Comparison of ENCODE assay signal across 26 mouse cellular contexts in the genomic region with DNA sequence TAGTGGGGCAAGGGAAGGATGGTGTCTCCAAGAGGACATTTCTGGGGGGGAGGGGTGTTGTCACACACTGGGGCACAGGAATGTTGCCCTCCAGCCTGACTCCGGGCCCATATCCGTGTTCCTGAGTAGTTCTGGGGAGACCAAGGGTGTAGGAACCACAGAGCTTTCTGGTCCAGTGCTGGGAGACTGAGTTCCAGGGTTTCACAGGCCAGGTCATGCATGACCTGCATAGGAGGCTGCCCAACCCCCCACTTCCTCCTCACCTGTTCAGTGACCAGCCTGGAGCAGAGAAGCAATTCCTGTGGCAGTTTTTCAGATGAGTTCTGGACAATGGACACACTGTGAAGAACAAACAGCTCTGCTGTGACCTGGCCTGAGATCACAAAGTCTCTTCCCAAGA. TPM values are rescaled to one million over a fixed set of nuclear protein-coding genes. Genes with fewer than 3 reads are reported as not detected.
DNase-seq lines count a peak whose midpoint lies in the region; ATAC-seq and TF ChIP-seq lines count a peak whose summit lies in the region.
"Had no signal": no experiment of that assay in that cellular context is flagged by ENCODE, and none has a peak within 500 bp of the region (broad histone marks: within the 10 kb centered on the region; RNA-seq: fewer than 3 reads in every experiment).

No protein-coding gene starts in this region.

- H3K4me1 ChIP-seq in embryonic facial prominence, embryonic 10.5 days = peaks cover 67% of the 10 kb centered on the region
- H3K4me1 ChIP-seq in kidney, adult 2 months (ENCODE audit: control insufficient read depth, insufficient read depth, low read length) = peaks cover 71% of the 10 kb centered on the region
- peaks cover 45% of the 10 kb centered on the region for H3K4me1 ChIP-seq in kidney, postnatal 0 days (replicated peaks; ENCODE audit: insufficient read depth, low read length)
- H3K4me1 ChIP-seq in small intestine, adult 2 months (ENCODE audit: control insufficient read depth, insufficient read depth, insufficient read length, low read length) = peaks cover 70% of the 10 kb centered on the region

- H3K4me3 ChIP-seq in embryonic facial prominence, embryonic 10.5 days = no peak overlapping the region
- no peak overlapping the region for H3K4me3 ChIP-seq in kidney, adult 2 months (ENCODE audit: insufficient read depth, low read depth, low read length)
- no peak overlapping the region for H3K4me3 ChIP-seq in kidney, postnatal 0 days (replicated peaks; ENCODE audit: low read depth, low read length)
- H3K4me3 ChIP-seq in small intestine, adult 2 months (ENCODE audit: low read depth, low read length) = no peak overlapping the region
- H3K4me3 ChIP-seq: embryonic facial prominence, embryonic 15.5 days; heart, embryonic 13.5 days; hindbrain, embryonic 12.5 days; limb, embryonic 12.5 days; liver, embryonic 12.5 days; midbrain, embryonic 10.5 days; myocyte; neural tube, embryonic 13.5 days had no signal

- intact Hi-C loops in left cerebral cortex, postnatal 14 days (cut with DNase I) = no loop called here

- ATAC-seq in kidney, postnatal 0 days (replicated peaks; ENCODE audit: low FRiP score, low read depth) = peak; percentile 68
- ATAC-seq: activated CD4-positive, CD25-positive, alpha-beta regulatory T cell, adult 4 months; forebrain, embryonic 14.5 days; liver, embryonic 12.5 days; midbrain, embryonic 16.5 days had no signal

- H3K9me3 ChIP-seq in embryonic facial prominence, embryonic 10.5 days = no peaks in the 10 kb centered on the region
- no peaks in the 10 kb centered on the region for H3K9me3 ChIP-seq in kidney, postnatal 0 days (replicated peaks; ENCODE audit: low read length)
- H3K9me3 ChIP-seq: embryonic facial prominence, embryonic 15.5 days; heart, embryonic 13.5 days; hindbrain, embryonic 12.5 days; limb, embryonic 12.5 days; liver, embryonic 12.5 days; midbrain, embryonic 10.5 days; neural tube, embryonic 13.5 days had no signal

- H3K27ac ChIP-seq in embryonic facial prominence, embryonic 10.5 days (replicated peaks) = peak overlapping the region; percentile 40; the same call in 1 of the 2 replicates
- peak overlapping the region; percentile 89 for H3K27ac ChIP-seq in kidney, adult 2 months (ENCODE audit: insufficient read depth, low read depth, low read length)
- peak overlapping the region; percentile 84 for H3K27ac ChIP-seq in kidney, postnatal 0 days
- H3K27ac ChIP-seq in small intestine, adult 2 months (ENCODE audit: insufficient read depth, low read depth, low read length) = 0 out of 2 replicates have a peak overlapping the region, but pooled peaks have one; percentile 24
- H3K27ac ChIP-seq: embryonic facial prominence, embryonic 15.5 days; heart, embryonic 13.5 days; hindbrain, embryonic 12.5 days; liver, embryonic 12.5 days; midbrain, embryonic 10.5 days; neural tube, embryonic 13.5 days had no signal

- WGBS in embryonic facial prominence, embryonic 10.5 days = 95% methylated on average over 2 of the region's 2 CpGs
- WGBS in kidney, adult 2 months = 47% methylated on average over 2 of the region's 2 CpGs
- 38% methylated on average over 2 of the region's 2 CpGs for WGBS in kidney, postnatal 0 days
- 85% methylated on average over 2 of the region's 2 CpGs for WGBS in small intestine, adult 2 months

- no peak for TF ChIP-seq CTCF in kidney, adult 2 months (conservative IDR thresholded peaks at IDR 0.05; ENCODE audit: insufficient read depth, insufficient read length, low read depth, low read length)
- TF ChIP-seq CTCF in kidney, postnatal 0 days (IDR thresholded peaks at IDR 0.05; ENCODE audit: low read depth) = no peak; the same call in 1 of the 2 replicates
- TF ChIP-seq CTCF in small intestine, adult 2 months (IDR thresholded peaks at IDR 0.05; ENCODE audit: extremely low read depth, insufficient read length, insufficient replicate concordance, low read depth, low read length) = no peak

- TF ChIP-seq POLR2A in kidney, adult 2 months (IDR thresholded peaks at IDR 0.05; ENCODE audit: low read depth, low read length) = no peak
- TF ChIP-seq POLR2A in small intestine, adult 2 months (IDR thresholded peaks at IDR 0.05; ENCODE audit: low read depth, low read length) = no peak

- no peak overlapping the region for H3K9ac ChIP-seq in kidney, postnatal 0 days (ENCODE audit: low read depth, low read length)
- H3K9ac ChIP-seq: embryonic facial prominence, embryonic 15.5 days; heart, embryonic 13.5 days; hindbrain, embryonic 12.5 days; limb, embryonic 12.5 days; liver, embryonic 12.5 days had no signal

- no peak overlapping the region for H3K4me2 ChIP-seq in kidney, postnatal 0 days (ENCODE audit: low read length)
- H3K4me2 ChIP-seq: embryonic facial prominence, embryonic 15.5 days; heart, embryonic 13.5 days; hindbrain, embryonic 12.5 days; limb, embryonic 12.5 days; liver, embryonic 12.5 days; neural tube, embryonic 13.5 days had no signal

- no peak for DNase-seq in embryonic facial prominence, embryonic 10.5 days (ENCODE audit: low spot score)
- DNase-seq in kidney, adult 2 months = peak; percentile 86
- DNase-seq in kidney, postnatal 0 days (ENCODE audit: low spot score) = peak; percentile 42
- no peak for DNase-seq in left cerebral cortex, adult 9 months (ENCODE audit: low spot score in 2 of 2)
- DNase-seq in left cerebral cortex, postnatal 14 days (ENCODE audit: low spot score in 2 of 2) = no peak
- no peak for DNase-seq in thymus, postnatal 0 days (ENCODE audit: low spot score)
- DNase-seq: adrenal gland, adult 8-10 months; B cell, adult 2 months; cerebellum, adult 18-20 months; cerebellum, postnatal 25 days; heart, postnatal 14 days; lung, adult 18-20 months; lung, postnatal 10 days; thymus, postnatal 4 days had no signal

- H3K27me3 ChIP-seq in embryonic facial prominence, embryonic 10.5 days (replicated peaks; ENCODE audit: low read depth, poor library complexity, severe bottlenecking) = peaks cover 14% of the 10 kb centered on the region; the same call in 1 of the 2 replicates
- no peaks in the 10 kb centered on the region for H3K27me3 ChIP-seq in kidney, adult 2 months (replicated peaks; ENCODE audit: control insufficient read depth, insufficient read depth, low read length)
- no peaks in the 10 kb centered on the region for H3K27me3 ChIP-seq in kidney, postnatal 0 days (ENCODE audit: insufficient read depth, low read length)
- H3K27me3 ChIP-seq in small intestine, adult 2 months (ENCODE audit: control insufficient read depth, insufficient read depth, low read length) = no peaks in the 10 kb centered on the region
- H3K27me3 ChIP-seq: embryonic facial prominence, embryonic 15.5 days; hindbrain, embryonic 12.5 days; limb, embryonic 12.5 days; liver, embryonic 12.5 days; neural tube, embryonic 13.5 days had no signal

- H3K36me3 ChIP-seq in embryonic facial prominence, embryonic 10.5 days (replicated peaks) = no peaks in the 10 kb centered on the region
- no peaks in the 10 kb centered on the region for H3K36me3 ChIP-seq in kidney, adult 2 months (ENCODE audit: control insufficient read depth, insufficient read depth, low read length)
- H3K36me3 ChIP-seq in kidney, postnatal 0 days (ENCODE audit: insufficient read depth, low read length) = no peaks in the 10 kb centered on the region
- H3K36me3 ChIP-seq in small intestine, adult 2 months (ENCODE audit: control insufficient read depth, insufficient read depth, low read length) = peaks cover 31% of the 10 kb centered on the region
- H3K36me3 ChIP-seq: embryonic facial prominence, embryonic 15.5 days; heart, embryonic 13.5 days; hindbrain, embryonic 12.5 days; limb, embryonic 12.5 days; midbrain, embryonic 10.5 days; neural tube, embryonic 13.5 days had no signal

RNA-seq across cellular contexts. Expression of a gene that starts 19.8 kb away (rescaled TPM):
- polyA plus RNA-seq in embryonic facial prominence, embryonic 10.5 days (2016; fragmentation: Nextera tagmentation; extraction: Ambion mirVana) = 5.2 and 7.3 TPM in 2 replicates
- polyA plus RNA-seq in kidney, adult 2 months (2012; rRNA removed) = 200 and 223 TPM in 2 replicates
- polyA plus RNA-seq in kidney, postnatal 0 days (2015; fragmentation: Nextera tagmentation; extraction: Ambion mirVana) = 85.1 and 89.4 TPM in 2 replicates
- polyA plus RNA-seq in small intestine, adult 2 months (2012; rRNA removed) = 123 and 433 TPM in 2 replicates
- 10 to 100 TPM in 1 of 2 experiments, 1 to 10 TPM in 1; 9.5 to 10.1 TPM for total RNA-seq in left cerebral cortex, postnatal 14 days (2021)
- 153 and 157 TPM in 2 replicates for polyA plus RNA-seq in thymus, postnatal 0 days (2015; fragmentation: Nextera tagmentation; extraction: Ambion mirVana)

Comparison
In these comparisons a context has a peak if more than half of its experiments do, and no peak if none do; other contexts are left out.
1. DNase-seq: peak in kidney, adult 2 months (single experiment) and kidney, postnatal 0 days (single experiment); none in embryonic facial prominence, embryonic 10.5 days (single experiment), left cerebral cortex, adult 9 months (0 of 2), left cerebral cortex, postnatal 14 days (0 of 2) and thymus, postnatal 0 days (single experiment).
2. H3K27ac ChIP-seq: peak in every context shown above with its lines; median percentile 89 in kidney, adult 2 months; 84 in kidney, postnatal 0 days; 40 in embryonic facial prominence, embryonic 10.5 days; 24 in small intestine, adult 2 months.
3. RNA of a gene that starts 19.8 kb away (polyA plus RNA-seq): 123 to 433 TPM in small intestine, adult 2 months, 200 to 223 TPM in kidney, adult 2 months, 153 to 157 TPM in thymus, postnatal 0 days and 85.1 to 89.4 TPM in kidney, postnatal 0 days; 5.2 to 7.3 TPM in embryonic facial prominence, embryonic 10.5 days; every median in the first group is over 10 times any median in the second.